Mouse (Mus musculus) hindbrain, embryonic 14.5 days (tissue): ENCODE data around the gene Aldh2. TPM values are rescaled to one million over a fixed set of nuclear protein-coding genes. Genes with fewer than 3 reads are reported as not detected.
A peak's percentile ranks its signal among the peaks of the same experiment; 100 is the strongest.
"Not testable (repeated sequence)": the region's sequence is repeated elsewhere in the genome, so short reads cannot be mapped to it uniquely, and the experiment has no call there.

Experiments used
- ATAC-seq: fragments of 200-750 bp; cut with Nextera tagmentation; 2 replicates; pipeline ENCODE4 v1.8.0; 2017; ENCODE audit warnings: moderate number of reproducible peaks, mild to moderate bottlenecking, moderate TSS enrichment, moderate library complexity; ENCODE audit not compliant: low FRiP score
- DNase-seq: peaks from one replicate; pipeline ENCODE4 v3.0.0-alpha.2; 2015; ENCODE audit warnings: low spot score
- H3K27ac ChIP-seq: fragments of 300-500 bp; sonication (generic); 2 replicates; pipeline ENCODE4 v1.5.1; 2014; ENCODE audit warnings: mild to moderate bottlenecking, moderate library complexity
- H3K27me3 ChIP-seq: fragments of 300-500 bp; sonication (generic); 2 replicates; pipeline ENCODE4 v1.6.1; 2014; ENCODE audit warnings: mild to moderate bottlenecking, low read length, mixed read lengths; ENCODE audit not compliant: control insufficient read depth, insufficient read depth
- H3K36me3 ChIP-seq: fragments of 300-500 bp; sonication (generic); replicated peaks from 2 replicates; pipeline ENCODE4 v1.6.1; 2014; ENCODE audit not compliant: control insufficient read depth, insufficient read depth
- H3K4me1 ChIP-seq: fragments of 300-500 bp; sonication (generic); replicated peaks from 2 replicates; pipeline ENCODE4 v1.6.1; 2014; ENCODE audit warnings: antibody characterized with exemption, low read length, mixed read lengths; ENCODE audit not compliant: control insufficient read depth, insufficient read depth
- H3K4me2 ChIP-seq: fragments of 300-500 bp; sonication (generic); replicated peaks from 2 replicates; pipeline ENCODE4 v1.6.1; 2014; ENCODE audit warnings: mild to moderate bottlenecking, moderate library complexity
- H3K4me3 ChIP-seq: fragments of 300-500 bp; sonication (generic); replicated peaks from 2 replicates; pipeline ENCODE4 v1.5.1; 2014; ENCODE audit warnings: mild to moderate bottlenecking, low read length
- H3K9ac ChIP-seq: fragments of 300-500 bp; sonication (generic); 2 replicates; pipeline ENCODE4 v1.6.1; 2014
- H3K9me3 ChIP-seq: fragments of 300-500 bp; sonication (generic); 2 replicates; pipeline ENCODE4 v1.6.1; 2016; ENCODE audit warnings: low read length; ENCODE audit not compliant: control insufficient read depth
- WGBS: fragments of 180-500 bp; shearing (Covaris S2); extraction: QIAGEN DNeasy Blood & Tissue Kit; methylation state at CpG from one replicate; pipeline ENCODE4 v1.1.7; 2014; 5-methylcytosine and 5-hydroxymethylcytosine counted together
- polyA plus RNA-seq: library from polyadenylated mRNA; unstranded; fragments of >200 nt; fragmentation: Nextera tagmentation; extraction: Ambion mirVana; gene quantifications from 2 replicates; pipeline ENCODE4 v1.2.1, GENCODE M21; 2014

The Aldh2 gene
- 54.5 and 58.7 TPM in 2 replicates for polyA plus RNA-seq

DNA sequence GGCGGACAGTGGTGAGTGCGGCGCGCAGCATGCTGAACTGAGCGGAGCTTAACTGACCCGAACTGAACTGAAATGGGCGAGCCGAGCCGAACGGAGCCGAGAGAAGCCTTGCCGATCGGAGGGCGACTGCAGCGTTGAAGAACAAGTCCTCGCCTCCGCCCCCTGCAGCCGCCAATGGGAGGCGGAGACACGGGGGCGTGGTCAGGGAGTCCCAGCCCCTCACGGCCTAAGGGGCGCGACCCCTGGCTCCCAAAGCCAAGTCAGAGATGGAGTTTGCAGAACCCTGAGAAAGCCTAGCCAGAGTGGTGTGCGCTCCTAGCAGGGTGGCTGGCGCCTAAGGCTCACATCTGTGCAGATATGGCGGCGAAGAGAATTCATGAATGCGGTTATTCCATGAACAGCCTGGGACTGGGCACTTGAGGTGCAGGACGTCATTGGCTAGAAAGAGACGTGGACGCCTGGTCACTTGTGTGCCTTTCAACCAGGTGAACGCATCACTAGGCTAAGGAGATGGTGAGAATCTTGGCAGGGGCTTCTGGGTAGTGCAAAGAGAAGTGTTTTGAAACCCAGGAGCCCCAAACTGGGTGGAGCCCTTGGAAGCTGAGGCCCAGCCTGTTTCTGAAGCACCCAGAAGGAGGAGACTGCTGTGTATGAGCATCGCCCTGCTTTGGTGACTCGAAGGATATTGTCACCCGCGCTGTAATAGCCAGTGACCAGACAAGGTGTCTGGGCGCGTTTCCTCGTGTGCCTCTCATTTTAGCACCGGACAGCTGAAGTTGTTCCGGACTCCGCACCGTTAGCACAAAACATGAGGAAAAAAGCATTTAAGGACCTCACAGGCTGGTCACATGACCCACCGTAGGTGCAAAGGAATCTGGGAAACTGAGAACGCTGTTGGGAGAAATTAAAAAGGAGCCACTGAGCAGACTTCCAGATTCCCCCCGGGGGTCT, at the start of gene Aldh2:
Aldh2 (minus strand) TSS at position 374 of the 951 bp plus-strand sequence.
- Histone ChIP-seq H3K4me1 (peaks cover 14% of the 10 kb centered on the region), H3K4me2 (peak within 1 kb of the TSS; percentile 96), H3K27me3 (no peaks in the 10 kb centered on the region), H3K9ac (peak within 1 kb of the TSS; percentile 79), H3K36me3 (no peaks in the 10 kb centered on the region), H3K4me3 (peak within 1 kb of the TSS; percentile 65), H3K27ac (peak within 1 kb of the TSS; percentile 70), H3K9me3 (no peaks in the 10 kb centered on the region)
- WGBS: 2% methylated on average over 47 of the region's 47 CpGs
- peak; percentile 88 for ATAC-seq
- DNase-seq: peak; percentile 78

DNA sequence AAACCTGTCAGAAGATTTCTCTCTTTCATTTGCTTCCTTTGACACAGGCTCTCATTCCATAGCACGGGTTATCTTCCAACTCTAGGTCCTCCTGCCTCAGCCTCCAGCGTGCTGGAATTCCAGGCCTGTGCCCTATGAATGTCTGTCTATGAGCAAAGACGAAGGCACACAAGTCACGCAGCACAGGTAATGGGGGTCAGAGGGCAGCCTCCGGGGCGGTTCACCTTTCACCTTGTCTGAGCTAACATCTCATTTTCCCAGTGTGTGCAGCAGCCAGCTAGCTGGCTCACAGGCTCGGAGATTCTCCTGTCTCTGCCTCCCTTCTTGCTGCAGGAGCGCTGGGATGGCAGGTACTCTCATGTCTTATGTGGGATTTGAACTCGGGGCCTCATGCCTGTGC, 46.0 kb upstream of the Aldh2 start:
- Histone ChIP-seq H3K27me3 (no peaks in the 10 kb centered on the region), H3K9me3 (no peaks in the 10 kb centered on the region), H3K4me1 (no peaks in the 10 kb centered on the region), H3K27ac (no peak overlapping the region), H3K4me2 (no peak overlapping the region), H3K36me3 (no peaks in the 10 kb centered on the region), H3K9ac (no peak overlapping the region), H3K4me3 (no peak overlapping the region)
- DNase-seq (no peak), ATAC-seq (no peak)
- WGBS: 94% methylated on average over 9 of the region's 9 CpGs

- DNase-seq (no peak), ATAC-seq (no peak)
- Histone ChIP-seq H3K4me2 (no peak overlapping the region), H3K9ac (no peak overlapping the region), H3K4me1 (no peaks in the 10 kb centered on the region), H3K4me3 (no peak overlapping the region), H3K36me3 (no peaks in the 10 kb centered on the region), H3K27ac (no peak overlapping the region), H3K27me3 (no peaks in the 10 kb centered on the region), H3K9me3 (no peaks in the 10 kb centered on the region)
- 85% methylated on average over 6 of the region's 6 CpGs for WGBS
Measured at GRCm38 (mm10) chr5:121637296-121637695, 43.7 kb upstream of the Aldh2 start.

- Histone ChIP-seq H3K27ac (no peak overlapping the region), H3K9ac (no peak overlapping the region), H3K4me1 (no peaks in the 10 kb centered on the region), H3K9me3 (no peaks in the 10 kb centered on the region), H3K4me3 (no peak overlapping the region), H3K27me3 (no peaks in the 10 kb centered on the region), H3K36me3 (no peaks in the 10 kb centered on the region), H3K4me2 (no peak overlapping the region)
- ATAC-seq: no peak
- WGBS: 93% methylated on average over 5 of the region's 5 CpGs
- DNase-seq: no peak
Measured at GRCm38 (mm10) chr5:121634668-121635067, 41.0 kb upstream of the Aldh2 start.

DNA sequence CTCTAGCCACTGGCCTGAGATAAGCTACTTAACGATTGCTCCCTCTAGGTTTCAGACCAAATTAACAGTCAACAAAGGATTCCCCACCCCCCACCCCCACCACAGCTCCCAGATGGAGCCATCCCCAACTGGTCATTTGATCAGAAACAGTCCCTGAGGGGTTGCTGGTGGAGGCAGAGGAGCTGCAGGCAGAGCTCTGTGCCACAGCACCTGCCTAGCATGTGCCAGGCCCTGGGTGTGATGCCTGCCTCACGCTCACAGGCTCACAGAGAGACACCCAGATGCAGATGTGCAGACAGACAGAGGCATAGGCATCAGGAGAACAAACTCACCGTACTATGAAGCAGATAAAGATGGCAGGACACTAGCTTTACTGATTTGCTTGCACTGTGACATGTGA, 39.2 kb upstream of the Aldh2 start:
- ATAC-seq (no peak), DNase-seq (no peak)
- no peaks in the 10 kb centered on the region for H3K4me1 ChIP-seq
- 41% methylated on average over 3 of the region's 3 CpGs for WGBS
- no peak overlapping the region for H3K27ac ChIP-seq
- H3K9me3 ChIP-seq: no peaks in the 10 kb centered on the region
- no peaks in the 10 kb centered on the region for H3K36me3 ChIP-seq
- H3K4me2 ChIP-seq: no peak overlapping the region
- H3K27me3 ChIP-seq: no peaks in the 10 kb centered on the region
- no peak overlapping the region for H3K4me3 ChIP-seq
- H3K9ac ChIP-seq: no peak overlapping the region

DNA sequence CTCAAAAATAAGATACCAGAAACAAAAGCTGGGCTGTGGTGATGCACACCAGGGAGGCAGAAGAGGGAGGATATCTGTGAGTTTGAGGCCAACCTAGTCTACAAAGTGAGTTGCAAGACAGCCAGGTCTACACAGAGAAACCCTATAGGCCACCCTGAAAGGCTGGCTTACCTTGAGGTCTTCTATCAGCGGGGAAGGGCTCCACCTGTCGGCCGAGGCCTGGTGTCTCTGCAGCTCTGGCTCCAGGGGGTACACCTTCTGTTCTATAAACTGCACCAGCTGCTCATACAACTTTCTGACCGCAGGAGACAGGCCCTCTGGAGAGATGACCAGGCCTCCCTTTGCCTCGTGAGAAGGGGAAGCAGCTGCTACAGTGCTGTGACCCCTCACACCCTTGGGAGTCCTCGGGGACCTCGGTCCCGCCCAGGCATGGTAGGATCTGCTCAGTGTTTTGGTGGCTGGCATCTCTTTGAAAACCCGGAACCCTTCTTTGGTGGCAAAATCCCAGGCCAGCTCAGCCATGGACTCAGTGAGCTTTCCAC, 37.6 kb upstream of the Aldh2 start:
- not testable (repeated sequence) for DNase-seq, H3K4me1 ChIP-seq, H3K36me3 ChIP-seq, H3K27me3 ChIP-seq, H3K27ac ChIP-seq, H3K4me3 ChIP-seq, H3K9ac ChIP-seq, ATAC-seq, H3K9me3 ChIP-seq, H3K4me2 ChIP-seq
- WGBS: 60% methylated on average over 8 of the region's 9 CpGs

DNA sequence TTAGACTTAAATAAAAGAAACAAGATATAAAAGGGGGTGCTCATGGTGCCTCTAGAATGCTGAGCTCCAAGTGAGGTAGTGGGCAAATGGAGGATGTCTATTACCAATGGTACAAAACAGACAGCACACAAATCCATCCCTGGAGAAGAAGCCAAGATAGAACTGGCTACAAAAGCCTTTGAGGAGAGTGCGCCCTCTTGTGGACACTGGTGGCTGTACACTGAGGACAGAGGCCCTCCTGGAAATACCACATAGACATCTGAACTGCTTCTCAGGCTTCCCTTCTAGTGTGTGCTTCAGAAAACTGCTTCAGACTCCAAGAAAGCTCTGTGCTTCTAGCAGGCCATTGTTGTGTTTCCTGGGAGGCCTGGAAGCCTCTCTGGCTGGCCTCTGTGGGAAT, 34.2 kb upstream of the Aldh2 start:
- 0% methylated on average over 1 of the region's 1 CpGs for WGBS
- ATAC-seq: no peak
- H3K4me3 ChIP-seq: no peak overlapping the region
- DNase-seq: peak; percentile 78
- no peaks in the 10 kb centered on the region for H3K27me3 ChIP-seq
- no peak overlapping the region for H3K4me2 ChIP-seq
- no peaks in the 10 kb centered on the region for H3K36me3 ChIP-seq
- no peak overlapping the region for H3K27ac ChIP-seq
- no peaks in the 10 kb centered on the region for H3K4me1 ChIP-seq
- no peaks in the 10 kb centered on the region for H3K9me3 ChIP-seq
- H3K9ac ChIP-seq: no peak overlapping the region

- no peaks in the 10 kb centered on the region for H3K27me3 ChIP-seq
- no peaks in the 10 kb centered on the region for H3K9me3 ChIP-seq
- peaks cover 8% of the 10 kb centered on the region for H3K4me1 ChIP-seq
- no peak overlapping the region for H3K9ac ChIP-seq
- H3K27ac ChIP-seq: no peak overlapping the region
- DNase-seq (no peak), ATAC-seq (no peak)
- no peaks in the 10 kb centered on the region for H3K36me3 ChIP-seq
- no peak overlapping the region for H3K4me2 ChIP-seq
- no peak overlapping the region for H3K4me3 ChIP-seq
- WGBS: 89% methylated on average over 3 of the region's 3 CpGs
Measured at GRCm38 (mm10) chr5:121623241-121623640, 29.6 kb upstream of the Aldh2 start.

DNA sequence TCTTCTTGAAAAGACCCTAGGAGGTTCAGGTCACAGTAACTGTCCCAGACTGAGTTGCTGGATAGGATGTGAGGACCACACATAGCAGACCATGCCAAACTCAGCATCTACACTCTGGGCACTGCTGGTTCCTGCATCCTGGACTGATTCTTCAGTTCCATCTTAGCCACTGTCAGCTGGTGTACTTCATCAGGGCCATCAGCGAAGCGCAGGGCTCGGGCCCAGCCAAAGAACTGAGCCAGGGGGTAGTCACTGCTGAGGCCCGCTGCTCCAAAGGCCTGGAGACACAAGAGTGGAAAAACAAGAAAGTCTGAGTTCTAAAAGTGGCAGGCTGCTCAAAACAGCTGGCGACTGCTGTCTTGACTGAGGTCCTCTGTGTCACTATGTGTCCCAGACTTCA, 27.5 kb upstream of the Aldh2 start:
- no peaks in the 10 kb centered on the region for H3K9me3 ChIP-seq
- no peak for ATAC-seq
- 95% methylated on average over 5 of the region's 5 CpGs for WGBS
- DNase-seq: no peak
- H3K4me1 ChIP-seq: peaks cover 8% of the 10 kb centered on the region
- no peaks in the 10 kb centered on the region for H3K36me3 ChIP-seq
- no peak overlapping the region for H3K27ac ChIP-seq
- H3K27me3 ChIP-seq: no peaks in the 10 kb centered on the region
- no peak overlapping the region for H3K9ac ChIP-seq
- H3K4me2 ChIP-seq: no peak overlapping the region
- no peak overlapping the region for H3K4me3 ChIP-seq
